Mouse (Mus musculus): ENCODE results near the gene Sec11a. TPM values are rescaled to one million over a fixed set of nuclear protein-coding genes. Genes with fewer than 3 reads are reported as not detected.
A peak's percentile ranks its signal among the peaks of the same experiment; 100 is the strongest.

The Sec11a gene
- polyA plus RNA-seq (2012; fragmentation: generic; extraction: Trizol) = 112 TPM
- long read RNA-seq, experiment 1, transcript Sec11a-201 (6 exons, 1,345 nt) = major isoform, 106 of 123 reads
- long read RNA-seq, experiment 1, partial matches to known transcripts = 7 of 123 reads
- long read RNA-seq, experiment 1, other reads (novel, unspliced or antisense) = 6 of 123 reads
- long read RNA-seq, experiment 2, transcript Sec11a-201 (6 exons, 1,345 nt) = major isoform, 50 of 61 reads
- long read RNA-seq, experiment 2, partial matches to known transcripts = 0 of 61 reads
- long read RNA-seq, experiment 2, other reads (novel, unspliced or antisense) = 6 of 61 reads

GRCm38 (mm10) chr7:80947445-80948350 is at the start of gene Sec11a:
Gene Sec11a, minus strand, starts transcription at chr7:80947780.
- TF ChIP-seq MYOG (IDR thresholded peaks at IDR 0.05; ENCODE audit: control insufficient read depth, extremely low read depth, insufficient read length) (no peak), CEBPB (IDR thresholded peaks at IDR 0.05; ENCODE audit: low read depth) (no peak), FOSL1 (IDR thresholded peaks at IDR 0.05; ENCODE audit: insufficient read depth, low read length, poor library complexity, severe bottlenecking) (no peak), MYOD1 (IDR thresholded peaks at IDR 0.05; ENCODE audit: control insufficient read depth, insufficient read length, low read depth) (no peak), MAX (IDR thresholded peaks at IDR 0.05) (peak; percentile 49), CTCF (IDR thresholded peaks at IDR 0.05; ENCODE audit: control insufficient read depth, insufficient read depth, insufficient read length) (no peak), USF1 (IDR thresholded peaks at IDR 0.05; ENCODE audit: low read depth) (no peak)
- Histone ChIP-seq H3K79me3 (ENCODE audit: low read depth) (peaks cover 40% of the 10 kb centered on the region), H3K27me3 (ENCODE audit: control insufficient read depth, insufficient read depth, insufficient read length) (no peaks in the 10 kb centered on the region), H3K79me2 (ENCODE audit: control insufficient read depth, insufficient read depth) (peaks cover 47% of the 10 kb centered on the region), H3K4me3 (ENCODE audit: insufficient read depth, poor library complexity, severe bottlenecking) (peak within 1 kb of the TSS; percentile 71), H3K36me3 (ENCODE audit: control insufficient read depth, insufficient read depth) (peaks cover 8% of the 10 kb centered on the region), H3ac (ENCODE audit: control insufficient read depth, insufficient read length, low read depth) (peak within 1 kb of the TSS; percentile 83)

- peaks cover 90% of the 10 kb centered on the region for H3K79me2 ChIP-seq (ENCODE audit: control insufficient read depth, insufficient read depth)
- peaks cover 62% of the 10 kb centered on the region for H3K79me3 ChIP-seq (ENCODE audit: low read depth)
- no peak overlapping the region for H3K4me3 ChIP-seq (ENCODE audit: insufficient read depth, poor library complexity, severe bottlenecking)
- no peaks in the 10 kb centered on the region for H3K36me3 ChIP-seq (ENCODE audit: control insufficient read depth, insufficient read depth)
- no peak overlapping the region for H3ac ChIP-seq (ENCODE audit: control insufficient read depth, insufficient read length, low read depth)
- TF ChIP-seq CTCF (IDR thresholded peaks at IDR 0.05; ENCODE audit: control insufficient read depth, insufficient read depth, insufficient read length) = no peak
- no peak for TF ChIP-seq USF1 (IDR thresholded peaks at IDR 0.05; ENCODE audit: low read depth)
- TF ChIP-seq MYOG (IDR thresholded peaks at IDR 0.05; ENCODE audit: control insufficient read depth, extremely low read depth, insufficient read length) = no peak
- TF ChIP-seq MAX (IDR thresholded peaks at IDR 0.05) = no peak
- TF ChIP-seq MYOD1 (IDR thresholded peaks at IDR 0.05; ENCODE audit: control insufficient read depth, insufficient read length, low read depth) = no peak
- TF ChIP-seq CEBPB (IDR thresholded peaks at IDR 0.05; ENCODE audit: low read depth) = no peak
- TF ChIP-seq FOSL1 (IDR thresholded peaks at IDR 0.05; ENCODE audit: insufficient read depth, low read length, poor library complexity, severe bottlenecking) = no peak
- no peaks in the 10 kb centered on the region for H3K27me3 ChIP-seq (ENCODE audit: control insufficient read depth, insufficient read depth, insufficient read length)
Observed at GRCm38 (mm10) chr7:80995266-80996146, 47.9 kb upstream of the Sec11a start.

DNA sequence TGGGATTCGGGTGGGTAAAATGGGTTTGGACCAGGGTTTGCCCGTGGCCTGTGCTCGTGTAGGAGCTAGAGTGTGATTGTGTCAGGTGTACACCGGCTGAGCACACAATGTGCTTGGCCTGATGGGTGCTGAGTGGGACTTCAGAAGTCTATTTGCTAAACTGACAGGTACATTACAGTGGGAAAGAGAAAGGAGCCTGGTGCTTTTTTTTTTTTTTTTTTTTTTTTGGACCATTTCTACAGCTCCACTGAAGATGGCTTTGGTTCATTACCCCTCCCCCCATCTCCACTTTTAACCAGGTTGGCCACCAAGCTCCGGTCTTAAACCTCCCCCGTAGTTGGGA is 47.1 kb upstream of the Sec11a start:
- H3K27me3 ChIP-seq (ENCODE audit: control insufficient read depth, insufficient read depth, insufficient read length) = no peaks in the 10 kb centered on the region
- TF ChIP-seq CEBPB (IDR thresholded peaks at IDR 0.05; ENCODE audit: low read depth) (no peak), MYOD1 (IDR thresholded peaks at IDR 0.05; ENCODE audit: control insufficient read depth, insufficient read length, low read depth) (no peak), FOSL1 (IDR thresholded peaks at IDR 0.05; ENCODE audit: insufficient read depth, low read length, poor library complexity, severe bottlenecking) (no peak), CTCF (IDR thresholded peaks at IDR 0.05; ENCODE audit: control insufficient read depth, insufficient read depth, insufficient read length) (no peak), MAX (IDR thresholded peaks at IDR 0.05) (no peak), MYOG (IDR thresholded peaks at IDR 0.05; ENCODE audit: control insufficient read depth, extremely low read depth, insufficient read length) (no peak), USF1 (IDR thresholded peaks at IDR 0.05; ENCODE audit: low read depth) (no peak)
- peaks cover 54% of the 10 kb centered on the region for H3K79me3 ChIP-seq (ENCODE audit: low read depth)
- peaks cover 81% of the 10 kb centered on the region for H3K79me2 ChIP-seq (ENCODE audit: control insufficient read depth, insufficient read depth)
- peak overlapping the region; percentile 71 for H3K4me3 ChIP-seq (ENCODE audit: insufficient read depth, poor library complexity, severe bottlenecking)
- H3ac ChIP-seq (ENCODE audit: control insufficient read depth, insufficient read length, low read depth) = peak overlapping the region; percentile 54
- no peaks in the 10 kb centered on the region for H3K36me3 ChIP-seq (ENCODE audit: control insufficient read depth, insufficient read depth)

GRCm38 (mm10) chr7:80993834-80994662 is 46.5 kb upstream of the Sec11a start:
- Histone ChIP-seq H3ac (ENCODE audit: control insufficient read depth, insufficient read length, low read depth) (peak overlapping the region; percentile 75), H3K79me2 (ENCODE audit: control insufficient read depth, insufficient read depth) (peaks cover 75% of the 10 kb centered on the region), H3K4me3 (ENCODE audit: insufficient read depth, poor library complexity, severe bottlenecking) (peak overlapping the region; percentile 71), H3K27me3 (ENCODE audit: control insufficient read depth, insufficient read depth, insufficient read length) (no peaks in the 10 kb centered on the region), H3K36me3 (ENCODE audit: control insufficient read depth, insufficient read depth) (no peaks in the 10 kb centered on the region), H3K79me3 (ENCODE audit: low read depth) (peaks cover 50% of the 10 kb centered on the region)
- TF ChIP-seq MYOG (IDR thresholded peaks at IDR 0.05; ENCODE audit: control insufficient read depth, extremely low read depth, insufficient read length) = no peak
- TF ChIP-seq USF1 (IDR thresholded peaks at IDR 0.05; ENCODE audit: low read depth) = no peak
- TF ChIP-seq CEBPB (IDR thresholded peaks at IDR 0.05; ENCODE audit: low read depth) = no peak

All from C2C12 (cell line).